Mouse (Mus musculus) inflammation-experienced regulatory T-cells, adult 6 months (primary cell): ENCODE measurements at regions not wholly inside any gene's neighbourhood (a gene's known extent, or its start where the extent isn't known, plus 50 kb on each side); places are given as distances from the start of the nearest gene placed in this dataset.

Experiments
- ATAC-seq: one replicate; pipeline ENCODE4 v1.8.0; 2017

- no peak for ATAC-seq
Measured at GRCm38 (mm10) chr10:120552341-120553096, 76.2 kb upstream of the Hmga2 start.

- ATAC-seq = no peak
Measured at GRCm38 (mm10) chr10:120551851-120552281, 75.6 kb upstream of the Hmga2 start.

- ATAC-seq = no peak
Measured at GRCm38 (mm10) chr10:120547164-120547563, 70.9 kb upstream of the Hmga2 start.

DNA sequence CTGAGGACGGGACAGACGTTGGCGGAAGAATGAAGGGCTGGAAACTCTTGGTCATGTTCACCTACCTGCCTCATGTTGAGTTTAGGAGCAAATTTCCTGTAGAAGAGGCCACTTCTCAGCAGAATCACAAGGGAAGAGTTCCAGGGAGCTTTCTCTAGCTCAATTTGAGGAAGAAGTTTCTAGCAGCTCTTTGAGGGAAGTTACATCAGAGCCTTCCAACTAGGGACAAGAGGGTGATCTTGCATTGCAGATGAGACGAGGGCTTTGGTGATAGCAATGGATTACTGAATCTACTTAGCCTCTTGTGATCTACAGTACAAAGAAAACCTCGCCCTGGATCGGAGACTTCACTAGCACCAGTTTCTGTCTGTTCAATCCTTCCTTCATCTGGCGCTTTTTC lies 65.3 kb upstream of the Hmga2 start:
- no peak for ATAC-seq

GRCm38 (mm10) chr10:120538561-120538960 lies 62.3 kb upstream of the Hmga2 start:
- ATAC-seq = no peak

- ATAC-seq = no peak
Measured at GRCm38 (mm10) chr10:120528406-120528805, 52.1 kb upstream of the Hmga2 start.

DNA sequence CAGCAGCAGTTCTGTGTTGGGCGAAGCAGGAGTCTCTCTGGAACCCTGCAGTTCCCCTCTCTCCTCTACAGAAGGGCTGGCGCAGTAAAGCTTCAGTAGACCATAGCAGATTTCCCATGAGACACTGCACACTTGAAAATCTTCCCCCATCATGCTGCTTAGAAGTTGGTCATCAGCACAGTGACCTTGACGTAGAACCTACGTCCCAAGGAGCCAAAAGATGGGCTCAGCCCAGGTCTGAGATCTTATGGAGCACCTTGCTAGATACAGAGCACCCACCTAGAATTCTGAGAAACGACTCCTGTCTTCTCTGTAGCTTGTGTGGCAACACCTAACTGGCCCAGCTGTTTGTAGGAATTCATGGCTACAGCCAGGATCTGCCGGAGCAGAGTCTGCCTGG lies 51.7 kb upstream of the Hmga2 start:
- no peak for ATAC-seq

GRCm38 (mm10) chr10:120526991-120527390 lies 50.7 kb upstream of the Hmga2 start:
- ATAC-seq = no peak
